Mouse (Mus musculus): ENCODE results near the gene Fbxo33.

- no peak for TF ChIP-seq CTCF (IDR thresholded peaks at IDR 0.05; ENCODE audit: low read depth, low read length)
- TF ChIP-seq EP300 (IDR thresholded peaks at IDR 0.05; ENCODE audit: insufficient read depth, low read depth, low read length): no peak
- TF ChIP-seq POLR2A (IDR thresholded peaks at IDR 0.05; ENCODE audit: insufficient read depth, low read length): no peak
These were observed 40.8 kb upstream of the Fbxo33 start for GRCm38 (mm10) chr12:59260362-59260761.

Measured in ES-Bruce4 (cell line).